Mouse (Mus musculus) 416B (cell line): ENCODE results near the gene Sebox.
"Not testable (repeated sequence)": the region's sequence is repeated elsewhere in the genome, so short reads cannot be mapped to it uniquely, and the experiment has no call there.

ENCODE experiments used
- DNase-seq: peaks from one replicate; pipeline ENCODE4 v3.0.0; 2011; ENCODE audit warnings: low read depth

Sebox gene

GRCm38 (mm10) chr11:78497544-78498522, 5.4 kb upstream of the Sebox start, which contains the start of gene Sarm1:
Gene Sarm1, minus strand, starts transcription at chr11:78497754.
- DNase-seq: no peak

GRCm38 (mm10) chr11:78499004-78499403, 4.2 kb upstream of the Sebox start, which contains the start of gene Vtn:
Gene Vtn, plus strand, starts transcription at chr11:78499091.
- no peak for DNase-seq

- DNase-seq: no peak
Measured at GRCm38 (mm10) chr11:78499543-78499942, 3.7 kb upstream of the Sebox start.

GRCm38 (mm10) chr11:78500623-78501202, 2.5 kb upstream of the Sebox start:
- no peak for DNase-seq

- no peak for DNase-seq
Measured at GRCm38 (mm10) chr11:78501529-78501928, 1.7 kb upstream of the Sebox start.

- DNase-seq: no peak
Measured at GRCm38 (mm10) chr11:78505430-78505829, 2.2 kb downstream of the Sebox start.

- DNase-seq: peak; percentile 65
Measured at GRCm38 (mm10) chr11:78509148-78509547, 5.9 kb downstream of the Sebox start.

GRCm38 (mm10) chr11:78512025-78512957, 9.0 kb downstream of the Sebox start, which contains the start of the genes Tmem199 and Poldip2:
Gene Tmem199, minus strand, starts transcription at chr11:78512172.
Gene Poldip2, plus strand, starts transcription at chr11:78512193.
- peak; percentile 93 for DNase-seq

GRCm38 (mm10) chr11:78513106-78513790, 10.0 kb downstream of the Sebox start:
- no peak for DNase-seq

GRCm38 (mm10) chr11:78515549-78516325, 12.5 kb downstream of the Sebox start:
- DNase-seq: peak; percentile 52

GRCm38 (mm10) chr11:78518931-78519330, 15.7 kb downstream of the Sebox start:
- no peak for DNase-seq

GRCm38 (mm10) chr11:78521880-78522279, 18.6 kb downstream of the Sebox start:
- no peak for DNase-seq

- DNase-seq: peak; percentile 66
Measured at GRCm38 (mm10) chr11:78522481-78522997, 19.3 kb downstream of the Sebox start.

GRCm38 (mm10) chr11:78523241-78523955, 20.2 kb downstream of the Sebox start:
- no peak for DNase-seq

- DNase-seq: no peak
Measured at GRCm38 (mm10) chr11:78524838-78525237, 21.6 kb downstream of the Sebox start.

- DNase-seq: no peak
Measured at GRCm38 (mm10) chr11:78528714-78529113, 25.5 kb downstream of the Sebox start.

- no peak for DNase-seq
Measured at GRCm38 (mm10) chr11:78530001-78530400, 26.8 kb downstream of the Sebox start.

- no peak for DNase-seq
Measured at GRCm38 (mm10) chr11:78531046-78531445, 27.8 kb downstream of the Sebox start.

- DNase-seq: not testable (repeated sequence)
Measured at GRCm38 (mm10) chr11:78531515-78531914, 28.3 kb downstream of the Sebox start.
